Mouse (Mus musculus) kidney, embryonic 16.5 days (tissue): Measurements from ENCODE around the gene Cltb. TPM values are rescaled to one million over a fixed set of nuclear protein-coding genes. Genes with fewer than 3 reads are reported as not detected.

Experiments used
- ATAC-seq: fragments of 200-750 bp; cut with Nextera tagmentation; 2 replicates; pipeline ENCODE4 v1.8.0; 2017; ENCODE audit warnings: moderate TSS enrichment; ENCODE audit not compliant: low FRiP score, low TSS enrichment
- H3K27ac ChIP-seq: fragments of 300-500 bp; sonication (generic); 2 replicates; pipeline ENCODE4 v1.5.1; 2014; ENCODE audit warnings: low read length
- H3K27me3 ChIP-seq: fragments of 300-500 bp; sonication (generic); 2 replicates; pipeline ENCODE4 v1.6.1; 2014; ENCODE audit warnings: low read length, control low read depth, mixed read lengths; ENCODE audit not compliant: insufficient read depth
- H3K36me3 ChIP-seq: fragments of 300-500 bp; sonication (generic); 2 replicates; pipeline ENCODE4 v1.6.1; 2014; ENCODE audit warnings: low read length, control low read depth, mixed read lengths; ENCODE audit not compliant: insufficient read depth
- H3K4me1 ChIP-seq: fragments of 300-500 bp; sonication (generic); 2 replicates; pipeline ENCODE4 v1.6.1; 2014; ENCODE audit warnings: low read length, control low read depth, mixed read lengths; ENCODE audit not compliant: insufficient read depth
- H3K4me2 ChIP-seq: fragments of 300-500 bp; sonication (generic); replicated peaks from 2 replicates; pipeline ENCODE4 v1.6.1; 2014; ENCODE audit warnings: low read depth, low read length
- H3K4me3 ChIP-seq: fragments of 300-500 bp; sonication (generic); 2 replicates; pipeline ENCODE4 v1.5.1; 2014; ENCODE audit warnings: mild to moderate bottlenecking, low read length
- H3K9ac ChIP-seq: fragments of 300-500 bp; sonication (generic); replicated peaks from 2 replicates; pipeline ENCODE4 v1.6.1; 2014; ENCODE audit warnings: low read length
- H3K9me3 ChIP-seq: fragments of 300-500 bp; sonication (generic); 2 replicates; pipeline ENCODE4 v1.6.1; 2016; ENCODE audit warnings: low read length, control low read depth
- WGBS: fragments of 180-500 bp; shearing (Covaris S2); extraction: QIAGEN DNeasy Blood & Tissue Kit; methylation state at CpG from one replicate; pipeline ENCODE4 v1.1.7; 2014; 5-methylcytosine and 5-hydroxymethylcytosine counted together
- polyA plus RNA-seq: library from polyadenylated mRNA; unstranded; fragments of >200 nt; fragmentation: Nextera tagmentation; extraction: Ambion mirVana; gene quantifications from 2 replicates; pipeline ENCODE4 v1.2.1, GENCODE M21; 2015

The Cltb gene
- 45.2 and 47.1 TPM in 2 replicates for polyA plus RNA-seq

DNA sequence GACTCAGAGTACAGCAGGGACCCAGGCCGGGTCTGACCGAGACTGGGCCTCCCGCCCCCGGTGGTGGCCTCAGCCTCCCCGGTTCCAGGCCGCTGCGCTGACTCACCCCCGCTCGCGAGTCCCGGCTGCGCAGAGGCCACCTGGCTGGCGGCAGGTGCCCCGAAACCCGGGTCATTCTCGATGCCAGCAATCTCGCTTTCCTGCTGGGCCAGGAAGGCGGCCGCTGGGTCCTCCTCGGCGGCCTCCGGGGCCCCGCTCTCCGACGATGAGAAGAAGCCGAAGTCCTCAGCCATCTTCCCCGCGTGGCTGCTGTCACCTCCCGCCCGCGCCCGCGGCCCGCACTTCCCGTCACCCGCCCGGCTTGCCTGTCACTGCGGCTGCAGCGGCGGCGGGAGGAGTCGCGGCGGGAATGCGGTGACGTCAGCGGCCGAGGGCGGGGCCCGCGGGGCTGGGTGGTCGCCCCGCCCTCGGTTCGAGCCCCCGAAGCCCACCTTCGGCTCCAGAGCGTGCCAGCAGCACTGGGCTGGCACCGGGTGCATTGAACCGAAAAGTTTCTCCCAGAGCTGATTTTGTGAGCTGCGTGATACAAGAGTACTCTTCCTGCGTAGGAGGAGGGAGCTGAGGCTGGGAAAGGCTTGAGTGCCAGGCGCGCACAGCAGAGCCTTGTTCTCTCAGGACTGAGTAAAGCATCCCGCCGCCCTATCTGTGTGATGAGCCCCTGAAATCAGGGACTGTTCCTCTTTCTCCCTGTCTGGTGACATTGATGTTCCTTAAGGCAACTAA, at the start of gene Cltb:
Gene Cltb (minus strand): TSS at position 373 of the 783 bp plus-strand sequence.
- H3K9me3 ChIP-seq, result no peaks in the 10 kb centered on the region
- peak within 1 kb of the TSS; percentile 74 for H3K4me3 ChIP-seq
- no peaks in the 10 kb centered on the region for H3K27me3 ChIP-seq
- peak within 1 kb of the TSS; percentile 80 for H3K9ac ChIP-seq
- H3K4me1 ChIP-seq, result peaks cover 21% of the 10 kb centered on the region
- H3K27ac ChIP-seq, result peak within 1 kb of the TSS; percentile 63
- under 1% methylated on average over 63 of the region's 66 CpGs for WGBS
- peak within 1 kb of the TSS; percentile 84 for H3K4me2 ChIP-seq
- 0 out of 2 replicates have a peak, but pooled peaks cover 3% of the 10 kb centered on the region for H3K36me3 ChIP-seq
- peak; percentile 79 for ATAC-seq

DNA sequence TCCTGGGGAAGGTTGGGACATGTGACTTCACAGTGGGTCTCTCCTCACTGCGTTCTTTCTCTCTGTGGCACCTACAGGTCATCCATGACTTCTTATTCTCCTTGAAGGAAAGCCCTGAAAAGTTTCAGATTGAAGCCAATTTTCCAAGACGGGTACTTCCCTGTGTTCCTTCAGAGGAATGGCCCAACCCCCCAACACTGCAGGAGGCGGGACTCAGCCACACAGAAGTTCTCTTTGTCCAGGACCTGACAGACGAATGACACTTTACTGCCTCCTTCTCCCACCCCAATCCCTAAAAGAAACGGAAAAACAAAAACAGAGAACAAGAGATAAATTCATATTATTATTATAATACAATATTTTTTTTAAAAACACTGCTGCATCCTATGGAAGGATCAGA, 49.7 kb upstream of the Cltb start:
- H3K36me3 ChIP-seq, result peaks cover 47% of the 10 kb centered on the region
- no peak overlapping the region; the same call in 1 of the 2 replicates for H3K9ac ChIP-seq
- 61% methylated on average over 5 of the region's 5 CpGs for WGBS
- no peaks in the 10 kb centered on the region for H3K9me3 ChIP-seq
- H3K27ac ChIP-seq, result no peak overlapping the region
- no peak overlapping the region for H3K4me3 ChIP-seq
- no peak overlapping the region for H3K4me2 ChIP-seq
- no peak for ATAC-seq
- no peaks in the 10 kb centered on the region for H3K27me3 ChIP-seq
- H3K4me1 ChIP-seq, result peaks cover 27% of the 10 kb centered on the region

- WGBS, result 97% methylated on average over 3 of the region's 3 CpGs
- no peak overlapping the region for H3K4me2 ChIP-seq
- H3K4me3 ChIP-seq, result no peak overlapping the region
- H3K9me3 ChIP-seq, result no peaks in the 10 kb centered on the region
- H3K27me3 ChIP-seq, result no peaks in the 10 kb centered on the region
- peaks cover 81% of the 10 kb centered on the region for H3K36me3 ChIP-seq
- H3K27ac ChIP-seq, result no peak overlapping the region
- ATAC-seq, result no peak
- no peak overlapping the region for H3K9ac ChIP-seq
- H3K4me1 ChIP-seq, result no peaks in the 10 kb centered on the region
These were observed 39.3 kb upstream of the Cltb start for GRCm38 (mm10) chr13:54650461-54650860.

GRCm38 (mm10) chr13:54635011-54635410, 23.9 kb upstream of the Cltb start:
- H3K4me2 ChIP-seq, result no peak overlapping the region
- H3K27ac ChIP-seq, result no peak overlapping the region
- no peaks in the 10 kb centered on the region for H3K4me1 ChIP-seq
- H3K9me3 ChIP-seq, result no peaks in the 10 kb centered on the region
- no peaks in the 10 kb centered on the region for H3K27me3 ChIP-seq
- no peak overlapping the region for H3K9ac ChIP-seq
- H3K4me3 ChIP-seq, result no peak overlapping the region
- peaks cover 14% of the 10 kb centered on the region for H3K36me3 ChIP-seq
- no peak for ATAC-seq
- 93% methylated on average over 3 of the region's 3 CpGs for WGBS

GRCm38 (mm10) chr13:54632731-54633277, 21.7 kb upstream of the Cltb start:
- Histone ChIP-seq H3K27me3 (no peaks in the 10 kb centered on the region), H3K9ac (no peak overlapping the region), H3K27ac (no peak overlapping the region), H3K4me3 (no peak overlapping the region), H3K4me2 (no peak overlapping the region), H3K9me3 (no peaks in the 10 kb centered on the region), H3K4me1 (no peaks in the 10 kb centered on the region), H3K36me3 (peaks cover 7% of the 10 kb centered on the region; the same call in 1 of the 2 replicates)
- no peak for ATAC-seq
- 62% methylated on average over 3 of the region's 3 CpGs for WGBS

DNA sequence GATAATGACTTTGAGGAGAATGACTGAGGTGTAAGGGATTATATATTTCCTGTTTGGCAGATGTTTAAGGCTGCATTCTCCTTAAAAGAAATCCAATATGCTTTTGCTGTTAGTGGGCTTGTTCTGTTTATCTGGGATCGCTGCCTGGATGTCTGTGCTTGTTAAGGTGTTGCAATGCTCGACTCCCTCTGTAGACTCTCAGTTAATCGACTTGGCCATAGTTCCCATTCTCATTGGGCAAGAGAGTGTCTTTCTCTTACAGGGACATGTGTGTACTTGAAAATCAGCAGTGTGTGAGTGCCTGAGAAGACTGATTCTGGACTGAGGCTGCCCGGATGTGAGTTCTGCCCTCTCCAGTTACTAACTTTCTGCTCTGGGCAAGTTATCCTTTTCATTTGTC, 18.0 kb upstream of the Cltb start:
- Histone ChIP-seq H3K4me2 (no peak overlapping the region), H3K4me1 (no peaks in the 10 kb centered on the region), H3K4me3 (no peak overlapping the region), H3K9ac (no peak overlapping the region), H3K27me3 (no peaks in the 10 kb centered on the region), H3K36me3 (peaks cover 15% of the 10 kb centered on the region; the same call in 1 of the 2 replicates), H3K9me3 (no peaks in the 10 kb centered on the region), H3K27ac (no peak overlapping the region)
- no peak for ATAC-seq
- 68% methylated on average over 4 of the region's 4 CpGs for WGBS

DNA sequence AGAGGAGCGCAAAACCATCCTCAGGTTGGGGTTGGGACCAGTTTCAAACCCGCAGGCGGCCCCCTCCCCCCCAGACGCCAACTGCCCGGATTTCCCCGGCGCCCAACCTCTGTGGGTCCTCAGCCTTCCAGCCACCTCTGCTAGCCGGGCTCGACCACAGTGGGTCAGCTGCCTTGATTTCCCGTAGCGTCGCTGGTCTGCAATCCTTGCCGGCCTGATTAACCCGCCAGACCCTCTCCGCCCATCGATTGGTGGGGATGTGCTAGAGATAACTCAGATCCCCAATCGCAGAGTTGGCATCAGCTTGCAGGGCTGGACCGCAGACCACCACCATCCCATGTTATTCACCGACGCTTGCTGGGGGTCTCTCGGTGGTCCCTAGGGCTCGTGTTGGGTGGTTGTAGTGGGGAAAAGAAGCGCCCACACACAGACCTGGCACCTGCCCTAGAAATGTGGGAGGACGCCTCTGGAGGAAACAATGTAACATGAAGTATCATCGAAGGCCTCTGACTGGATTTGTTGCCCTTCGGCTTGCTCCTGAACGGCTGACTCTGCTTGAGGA, 10.9 kb upstream of the Cltb start:
- Histone ChIP-seq H3K36me3 (peaks cover 8% of the 10 kb centered on the region; the same call in 1 of the 2 replicates), H3K4me3 (peak overlapping the region; percentile 98), H3K9me3 (no peaks in the 10 kb centered on the region), H3K4me1 (peaks cover 13% of the 10 kb centered on the region), H3K27me3 (no peaks in the 10 kb centered on the region), H3K9ac (peak overlapping the region; percentile 97), H3K4me2 (peak overlapping the region; percentile 91), H3K27ac (peak overlapping the region; percentile 83)
- WGBS, result under 1% methylated on average over 27 of the region's 27 CpGs
- peak; percentile 32; the same call in 1 of the 2 replicates for ATAC-seq

DNA sequence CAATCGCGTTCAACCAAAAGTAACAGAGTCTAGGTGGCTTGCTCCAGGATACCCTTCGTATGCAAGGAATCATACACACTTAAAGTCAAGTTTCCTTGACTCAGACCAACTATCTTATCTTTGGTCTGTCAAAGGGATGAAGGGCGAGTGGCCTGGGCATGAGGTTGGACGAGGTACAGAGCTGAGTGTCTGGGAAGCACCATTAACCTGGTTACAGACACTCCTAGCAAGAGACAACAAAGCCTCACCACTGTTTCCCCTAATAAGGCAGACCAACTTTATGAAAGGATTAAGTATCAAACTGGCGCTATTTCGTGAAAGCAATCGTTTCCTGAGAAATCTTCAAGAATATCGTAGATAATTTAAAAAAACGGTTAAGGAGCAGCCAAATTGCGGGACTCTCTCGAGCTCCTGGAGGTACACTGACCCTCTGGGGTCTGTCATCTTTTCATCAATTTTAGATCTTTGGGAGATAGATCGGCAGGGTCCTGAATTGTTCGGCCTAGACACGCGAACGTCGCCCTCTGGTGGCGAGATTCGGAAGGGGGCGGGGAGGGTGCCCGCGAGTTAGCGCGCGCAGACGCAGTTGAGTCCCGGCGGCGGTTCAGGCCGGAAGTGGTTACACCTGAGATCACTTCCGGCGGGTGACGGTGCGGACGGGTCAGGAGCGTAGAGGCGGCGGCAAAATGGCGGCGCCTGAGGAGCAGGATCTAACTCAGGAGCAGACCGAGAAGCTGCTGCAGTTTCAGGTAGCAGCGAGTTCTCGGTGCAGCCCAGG, 10.2 kb upstream of the Cltb start, which contains the start of gene Faf2:
Gene Faf2 (plus strand): TSS at position 630 of the 778 bp plus-strand sequence.
- ATAC-seq, result peak; percentile 98
- H3K9ac ChIP-seq, result peak within 1 kb of the TSS; percentile 97
- H3K36me3 ChIP-seq, result peaks cover 8% of the 10 kb centered on the region; the same call in 1 of the 2 replicates
- no peaks in the 10 kb centered on the region for H3K27me3 ChIP-seq
- WGBS, result 11% methylated on average over 44 of the region's 44 CpGs
- H3K27ac ChIP-seq, result peak within 1 kb of the TSS; percentile 83
- peak within 1 kb of the TSS; percentile 98 for H3K4me3 ChIP-seq
- H3K4me1 ChIP-seq, result peaks cover 13% of the 10 kb centered on the region
- peak within 1 kb of the TSS; percentile 91 for H3K4me2 ChIP-seq
- no peaks in the 10 kb centered on the region for H3K9me3 ChIP-seq

- ATAC-seq, result no peak
- Histone ChIP-seq H3K4me1 (peaks cover 2% of the 10 kb centered on the region; the same call in 1 of the 2 replicates), H3K4me2 (no peak overlapping the region), H3K27ac (no peak overlapping the region), H3K27me3 (no peaks in the 10 kb centered on the region), H3K9ac (no peak overlapping the region), H3K36me3 (no peaks in the 10 kb centered on the region), H3K9me3 (no peaks in the 10 kb centered on the region), H3K4me3 (no peak overlapping the region)
- WGBS, result 65% methylated on average over 6 of the region's 6 CpGs
These were observed 5.9 kb upstream of the Cltb start for GRCm38 (mm10) chr13:54616998-54617397.
